Mouse (Mus musculus): ENCODE data around the gene Il33.

DNA sequence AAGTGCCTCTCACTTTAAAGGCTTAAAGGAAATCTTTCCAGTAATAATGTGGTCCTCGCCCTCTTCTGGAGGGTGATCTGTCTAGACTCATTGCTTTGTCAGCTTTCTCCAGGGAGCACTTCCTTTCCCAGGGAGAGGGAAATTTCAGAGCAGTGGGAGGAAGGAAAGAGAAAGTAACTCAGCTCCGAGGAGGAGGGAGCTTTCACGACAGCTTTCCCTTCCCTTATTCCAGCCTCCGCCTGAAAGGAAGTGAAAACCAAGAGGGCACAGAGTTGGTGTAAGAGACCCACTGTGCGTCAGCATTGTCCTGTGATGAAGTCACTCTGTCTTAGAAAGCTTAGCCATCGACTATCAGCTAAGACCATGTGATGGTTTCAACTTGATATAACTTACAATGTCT is 15.3 kb downstream of the Il33 start:
- no peak for TF ChIP-seq FLI1 (IDR thresholded peaks at IDR 0.05; ENCODE audit: low read length)
- no peak for TF ChIP-seq GATA1 (IDR thresholded peaks at IDR 0.05; ENCODE audit: borderline replicate concordance, low read length)
